Mouse (Mus musculus) myocyte (in vitro differentiated cells): ENCODE measurements around the gene Comp. TPM values are rescaled to one million over a fixed set of nuclear protein-coding genes. Genes with fewer than 3 reads are reported as not detected.
A peak's percentile ranks its signal among the peaks of the same experiment; 100 is the strongest.

Source experiments
- H3K27me3 ChIP-seq: one replicate; pipeline ENCODE4 v1.6.1; 2011; ENCODE audit not compliant: control insufficient read depth, insufficient read depth, insufficient read length
- H3K36me3 ChIP-seq: one replicate; pipeline ENCODE4 v1.6.1; 2011; ENCODE audit not compliant: control insufficient read depth, insufficient read depth
- H3K4me2 ChIP-seq: one replicate; pipeline ENCODE4 v1.6.1; 2011; ENCODE audit warnings: low read depth, control low read depth
- H3K4me3 ChIP-seq: one replicate; pipeline ENCODE4 v1.5.1; 2011; ENCODE audit warnings: mild to moderate bottlenecking, control low read depth, moderate library complexity
- H3K79me2 ChIP-seq: one replicate; pipeline ENCODE4 v1.6.1; 2011; ENCODE audit not compliant: control insufficient read depth, insufficient read depth
- H3ac ChIP-seq: one replicate; pipeline ENCODE4 v1.6.1; 2011; ENCODE audit not compliant: control insufficient read depth, insufficient read length
- CEBPB ChIP-seq: IDR thresholded peaks from 2 replicates; pipeline ENCODE4 v1.6.1; 2011; ENCODE audit warnings: mild to moderate bottlenecking, moderate library complexity; ENCODE audit not compliant: poor library complexity, insufficient read depth, severe bottlenecking
- E2F4 ChIP-seq: IDR thresholded peaks from one replicate; pipeline ENCODE4 v1.6.1; 2011; ENCODE audit warnings: mild to moderate bottlenecking, control low read depth, moderate library complexity; ENCODE audit not compliant: insufficient read depth
- MAX ChIP-seq: IDR thresholded peaks from one replicate; pipeline ENCODE4 v1.6.1; 2011; ENCODE audit warnings: low read depth, mild to moderate bottlenecking, control low read depth
- MYOD1 ChIP-seq, 3 experiments: IDR thresholded peaks; one replicate each; pipeline ENCODE4 v1.6.1; 2011; ENCODE audit warnings: control low read depth in 2 of 3, low read depth in 2 of 3, mild to moderate bottlenecking in 2 of 3, moderate library complexity in 1 of 3; ENCODE audit not compliant: insufficient read length in 2 of 3, control insufficient read depth in 1 of 3
- MYOG ChIP-seq, 3 experiments: IDR thresholded peaks; one replicate each; pipeline ENCODE4 v1.6.1; 2011; ENCODE audit warnings: control low read depth in 2 of 3, low read depth in 2 of 3, mild to moderate bottlenecking in 2 of 3; ENCODE audit not compliant: insufficient read length in 2 of 3, control insufficient read depth in 1 of 3, insufficient read depth in 1 of 3
- POLR2A ChIP-seq: IDR thresholded peaks from one replicate; pipeline ENCODE4 v1.6.1; 2011; ENCODE audit warnings: low read depth, mild to moderate bottlenecking, control low read depth, moderate library complexity; ENCODE audit not compliant: insufficient read length
- POLR2AphosphoS2 ChIP-seq: IDR thresholded peaks from one replicate; pipeline ENCODE4 v1.6.1; 2011; ENCODE audit warnings: low read depth, control low read depth; ENCODE audit not compliant: insufficient read length
- REST ChIP-seq: IDR thresholded peaks from one replicate; pipeline ENCODE4 v1.6.1; 2011; ENCODE audit warnings: mild to moderate bottlenecking, control low read depth, moderate library complexity; ENCODE audit not compliant: insufficient read depth, insufficient read length
- SRF ChIP-seq: IDR thresholded peaks from one replicate; pipeline ENCODE4 v1.6.1; 2011; ENCODE audit warnings: low read depth; ENCODE audit not compliant: control insufficient read depth, insufficient read length
- TCF12 ChIP-seq: IDR thresholded peaks from one replicate; pipeline ENCODE4 v1.6.1; 2011; ENCODE audit warnings: mild to moderate bottlenecking, control low read depth; ENCODE audit not compliant: poor library complexity, insufficient read depth, severe bottlenecking
- TCF3 ChIP-seq: IDR thresholded peaks from one replicate; pipeline ENCODE4 v1.6.1; 2011; ENCODE audit warnings: low read depth, control low read depth; ENCODE audit not compliant: insufficient read length
- USF1 ChIP-seq: IDR thresholded peaks from one replicate; pipeline ENCODE4 v1.6.1; 2011; ENCODE audit warnings: low read depth, mild to moderate bottlenecking, control low read depth, moderate library complexity
- polyA plus RNA-seq: library from polyadenylated mRNA; unstranded; fragments of >200 nt; fragmentation: generic; extraction: Trizol; gene quantifications from one replicate; pipeline ENCODE4 v1.2.1, GENCODE M21; 2012; ENCODE audit warnings: missing spikeins

The Comp gene
- polyA plus RNA-seq, 1 experiment: 0.05 TPM

DNA sequence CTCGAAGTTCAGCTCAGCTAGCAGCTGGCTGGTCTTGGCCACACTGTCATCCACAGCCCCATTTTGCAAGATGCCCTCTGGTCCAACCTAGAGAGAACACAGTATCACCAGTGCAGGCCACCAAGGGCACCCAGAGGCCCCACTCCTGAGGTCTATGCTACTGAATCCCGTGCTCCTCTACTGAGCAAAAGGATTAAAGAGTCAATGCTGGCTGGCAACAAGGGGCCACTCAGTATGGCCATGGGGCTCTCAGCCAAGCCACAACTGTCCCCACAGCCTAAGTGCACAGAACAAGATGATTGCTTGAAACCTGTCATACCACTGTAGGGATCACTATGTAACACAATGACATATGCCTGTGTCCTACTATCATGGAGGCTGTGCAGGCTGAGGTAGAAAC is 29.1 kb upstream of the Comp start:
- Histone ChIP-seq H3K27me3 (no peaks in the 10 kb centered on the region), H3K4me3 (no peak overlapping the region), H3K79me2 (peaks cover 75% of the 10 kb centered on the region), H3K36me3 (peaks cover 5% of the 10 kb centered on the region), H3ac (no peak overlapping the region), H3K4me2 (no peak overlapping the region)
- TF ChIP-seq SRF (no peak), TCF3 (no peak), E2F4 (no peak), REST (no peak), CEBPB (no peak)

DNA sequence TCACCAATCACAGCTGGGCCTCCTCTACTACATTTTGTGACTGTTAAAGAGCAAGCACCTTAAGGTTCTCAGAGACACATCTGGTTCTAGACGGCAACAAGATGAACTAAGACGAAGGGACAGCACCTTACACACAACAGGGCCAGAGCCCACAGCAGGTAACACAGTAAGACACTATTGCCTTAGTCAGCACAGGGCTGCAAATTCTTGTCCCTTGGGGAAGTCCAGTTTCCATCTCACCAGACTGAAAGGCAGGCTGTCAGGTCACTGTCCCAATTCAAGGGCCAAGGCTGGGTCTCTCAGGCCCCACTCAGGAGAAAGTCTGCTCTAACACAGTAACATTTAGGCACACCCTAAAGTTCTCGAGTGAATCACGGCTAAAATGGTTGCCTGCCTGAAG is 25.9 kb upstream of the Comp start:
- Histone ChIP-seq H3K4me2 (no peak overlapping the region), H3K36me3 (no peaks in the 10 kb centered on the region), H3K27me3 (no peaks in the 10 kb centered on the region), H3ac (no peak overlapping the region), H3K79me2 (peaks cover 100% of the 10 kb centered on the region), H3K4me3 (no peak overlapping the region)
- TF ChIP-seq E2F4: no peak
- no peak for TF ChIP-seq USF1
- TF ChIP-seq REST: no peak
- TF ChIP-seq TCF3: no peak
- TF ChIP-seq POLR2AphosphoS2: no peak
- TF ChIP-seq MYOG (IDR thresholded peaks at IDR 0.05; ENCODE audit: control insufficient read depth in 1 of 3, insufficient read depth in 1 of 3, insufficient read length in 2 of 3, low read depth in 2 of 3): no peak
- TF ChIP-seq CEBPB: no peak

DNA sequence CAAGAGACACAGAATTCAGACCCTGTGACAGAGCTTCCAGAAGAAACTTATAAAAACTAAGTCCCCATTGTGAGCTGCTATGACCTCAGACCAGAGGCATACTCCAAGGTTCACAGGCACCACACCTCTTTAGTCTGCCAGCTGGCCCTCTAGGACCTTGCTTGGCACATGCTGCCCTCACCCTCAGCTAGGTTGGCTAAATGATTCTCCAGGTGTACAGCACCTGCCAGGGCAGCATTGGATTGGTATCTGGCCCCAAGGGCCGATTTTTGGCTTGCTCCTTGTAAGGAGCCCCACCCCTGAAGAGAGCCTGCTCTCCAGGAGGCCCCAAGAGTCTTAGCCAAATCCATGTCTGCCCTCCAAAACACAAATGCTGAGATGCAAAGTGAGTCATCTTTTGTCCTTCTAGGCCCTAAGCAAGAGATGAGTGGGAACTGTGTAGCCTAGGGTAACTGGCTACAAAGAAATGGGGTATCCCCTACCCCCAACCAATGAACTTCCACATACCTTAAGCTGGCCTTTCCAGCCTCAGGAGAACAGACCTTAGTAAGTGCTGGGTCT is 25.4 kb upstream of the Comp start:
- no peak overlapping the region for H3K4me3 ChIP-seq
- TF ChIP-seq POLR2AphosphoS2: no peak
- TF ChIP-seq USF1: no peak
- TF ChIP-seq REST: no peak
- no peak for TF ChIP-seq MYOG (IDR thresholded peaks at IDR 0.05; ENCODE audit: control insufficient read depth in 1 of 3, insufficient read depth in 1 of 3, insufficient read length in 2 of 3, low read depth in 2 of 3)
- no peak for TF ChIP-seq SRF
- no peak for TF ChIP-seq MYOD1 (IDR thresholded peaks at IDR 0.05; ENCODE audit: control insufficient read depth in 1 of 3, insufficient read length in 2 of 3, low read depth in 2 of 3)
- no peak for TF ChIP-seq TCF12
- no peak for TF ChIP-seq TCF3
- TF ChIP-seq E2F4: no peak
- no peak for TF ChIP-seq POLR2A
- no peak for TF ChIP-seq MAX
- no peak for TF ChIP-seq CEBPB
- H3K79me2 ChIP-seq: peaks cover 100% of the 10 kb centered on the region
- no peaks in the 10 kb centered on the region for H3K36me3 ChIP-seq
- H3K27me3 ChIP-seq: no peaks in the 10 kb centered on the region
- H3K4me2 ChIP-seq: no peak overlapping the region
- no peak overlapping the region for H3ac ChIP-seq

DNA sequence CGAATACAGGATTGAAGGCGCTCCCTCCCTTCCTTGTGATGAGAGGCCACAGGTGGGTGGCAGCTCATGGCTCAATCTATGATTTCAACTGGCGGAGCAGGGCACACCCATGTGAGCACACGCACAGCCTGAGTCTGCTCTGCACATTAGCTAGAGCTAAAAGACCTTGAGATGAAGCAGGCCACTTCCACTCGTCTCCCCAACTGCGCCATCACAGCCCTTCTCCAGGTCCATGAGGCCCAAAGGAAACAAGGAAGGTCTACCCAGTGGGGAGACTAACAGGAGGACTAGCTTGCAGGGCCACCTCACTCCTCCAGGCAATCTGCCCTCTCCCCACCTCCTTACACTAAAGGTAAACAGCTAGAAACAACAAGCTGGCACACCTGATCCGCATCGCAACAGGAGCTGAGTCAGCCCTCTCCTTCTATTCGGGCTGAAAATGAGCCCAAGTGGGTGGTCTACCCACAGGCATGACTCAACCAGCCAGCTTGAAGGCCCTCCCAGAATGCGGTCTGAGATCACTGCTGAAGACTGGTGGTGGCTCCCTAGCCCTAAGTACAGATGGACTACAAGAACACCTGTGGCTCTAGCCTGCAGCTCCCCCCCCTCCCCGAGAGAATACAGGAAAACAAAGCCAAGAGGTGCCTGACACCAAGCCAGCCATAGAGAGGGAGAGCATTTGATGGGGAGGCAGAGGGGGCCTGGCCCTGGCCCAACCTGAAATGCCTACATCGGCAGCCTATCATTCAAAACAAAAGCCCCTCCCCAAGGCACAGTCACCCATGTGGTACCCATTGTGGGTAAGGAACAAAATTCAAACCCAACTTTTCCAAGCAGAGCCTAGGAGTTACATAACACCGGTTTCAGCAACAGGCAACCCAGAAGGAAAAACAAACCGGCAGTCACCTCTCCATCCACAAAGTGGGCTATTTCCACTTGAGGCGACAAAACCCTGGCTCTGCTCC is 22.0 kb upstream of the Comp start:
- peaks cover 66% of the 10 kb centered on the region for H3K79me2 ChIP-seq
- H3K36me3 ChIP-seq: no peaks in the 10 kb centered on the region
- H3K4me2 ChIP-seq: peak overlapping the region; percentile 99
- H3K4me3 ChIP-seq: peak overlapping the region; percentile 59
- no peak overlapping the region for H3ac ChIP-seq
- no peaks in the 10 kb centered on the region for H3K27me3 ChIP-seq
- TF ChIP-seq MYOG (IDR thresholded peaks at IDR 0.05; ENCODE audit: control insufficient read depth in 1 of 3, insufficient read depth in 1 of 3, insufficient read length in 2 of 3, low read depth in 2 of 3): no peak
- no peak for TF ChIP-seq SRF
- no peak for TF ChIP-seq CEBPB
- no peak for TF ChIP-seq USF1
- no peak for TF ChIP-seq TCF12

DNA sequence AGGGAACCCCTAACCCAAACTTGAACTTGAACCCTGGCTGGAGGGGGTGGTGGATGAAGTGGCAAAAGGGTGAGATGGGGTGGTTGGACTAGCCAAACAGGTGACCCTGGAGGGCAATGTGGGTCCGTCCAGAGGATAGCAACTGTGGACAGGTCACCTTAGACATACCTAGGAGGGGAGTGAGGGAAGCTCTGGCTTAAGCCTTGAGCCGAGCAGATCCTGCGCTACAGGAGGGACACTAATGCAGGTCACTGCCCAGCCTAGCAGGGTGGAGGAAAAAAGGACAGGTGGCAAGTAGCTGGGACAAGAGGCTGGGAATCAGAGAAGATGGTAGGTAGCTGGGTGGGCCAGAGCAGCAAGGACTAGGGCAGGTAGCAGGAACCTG is 21.4 kb upstream of the Comp start:
- H3K79me2 ChIP-seq: peaks cover 60% of the 10 kb centered on the region
- no peaks in the 10 kb centered on the region for H3K27me3 ChIP-seq
- TF ChIP-seq MAX (no peak), CEBPB (no peak), POLR2AphosphoS2 (no peak), TCF12 (no peak), SRF (no peak), USF1 (no peak), REST (no peak), MYOD1 (IDR thresholded peaks at IDR 0.05; ENCODE audit: control insufficient read depth in 1 of 3, insufficient read length in 2 of 3, low read depth in 2 of 3) (no peak), MYOG (IDR thresholded peaks at IDR 0.05; ENCODE audit: control insufficient read depth in 1 of 3, insufficient read depth in 1 of 3, insufficient read length in 2 of 3, low read depth in 2 of 3) (no peak), POLR2A (no peak)
- H3K4me2 ChIP-seq: peak overlapping the region; percentile 99
- peak overlapping the region; percentile 59 for H3K4me3 ChIP-seq
- no peaks in the 10 kb centered on the region for H3K36me3 ChIP-seq
- H3ac ChIP-seq: peak overlapping the region; percentile 70
